Mouse (Mus musculus) gastrocnemius, postnatal 4 days (tissue): ENCODE measurements around the gene Nfkbil1. TPM values are rescaled to one million over a fixed set of nuclear protein-coding genes. Genes with fewer than 3 reads are reported as not detected.
A peak's percentile ranks its signal among the peaks of the same experiment; 100 is the strongest.

Experiments used
- DNase-seq, 2 experiments: peaks; one replicate each; pipeline ENCODE4 v3.0.0; 2021 to 2022; ENCODE audit warnings: low spot score in 2 of 2, mixed read lengths in 2 of 2
- total RNA-seq, 2 experiments: library from RNA; stranded (reverse); gene quantifications; 2 replicates each; pipeline ENCODE4 v1.2.3; 2021

The Nfkbil1 gene
- total RNA-seq, 2 experiments from 2014 or later, result 13.9 to 15.8 TPM

DNA sequence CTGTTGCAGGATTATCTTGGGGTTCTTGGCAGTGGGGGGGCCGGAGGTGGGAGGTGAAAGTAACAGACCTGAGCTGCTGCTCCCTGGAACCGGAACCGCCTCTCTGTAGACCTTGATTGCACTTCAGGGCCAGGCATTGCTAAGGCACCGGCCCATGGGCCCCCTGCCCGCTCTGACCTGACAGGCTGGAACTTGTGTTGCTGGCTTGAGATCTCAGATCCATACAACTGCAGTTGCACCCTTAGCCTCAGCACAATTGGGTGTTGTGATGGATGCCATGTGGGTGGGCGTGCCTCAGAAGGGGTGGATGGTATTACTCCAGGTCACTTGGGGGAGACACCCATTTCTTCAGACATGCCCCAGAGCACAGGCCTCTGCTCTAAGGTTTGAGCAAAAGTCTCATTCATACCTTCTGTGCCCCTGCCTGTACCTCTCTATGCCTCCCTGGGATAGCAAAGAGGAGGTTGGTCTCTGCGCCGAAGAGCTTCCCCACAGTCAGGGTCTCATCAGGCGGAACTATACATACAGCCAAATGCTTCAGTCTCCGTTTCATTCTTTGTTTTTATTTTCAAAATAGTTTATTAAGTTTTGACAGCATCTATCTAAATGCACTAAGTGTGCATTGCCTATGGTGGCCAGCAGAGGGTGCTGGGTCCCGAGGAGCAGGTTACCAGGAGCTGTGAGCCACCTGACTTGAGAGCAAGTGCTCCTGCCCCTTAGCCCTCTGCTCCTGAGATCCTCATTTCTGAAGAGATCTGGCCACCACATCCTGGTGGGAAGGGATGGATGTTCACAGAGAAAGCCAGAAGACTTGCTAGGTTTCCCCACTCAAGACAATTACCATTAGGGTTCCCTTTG lies 18.9 kb upstream of the Nfkbil1 start:
- DNase-seq, result no peak

DNA sequence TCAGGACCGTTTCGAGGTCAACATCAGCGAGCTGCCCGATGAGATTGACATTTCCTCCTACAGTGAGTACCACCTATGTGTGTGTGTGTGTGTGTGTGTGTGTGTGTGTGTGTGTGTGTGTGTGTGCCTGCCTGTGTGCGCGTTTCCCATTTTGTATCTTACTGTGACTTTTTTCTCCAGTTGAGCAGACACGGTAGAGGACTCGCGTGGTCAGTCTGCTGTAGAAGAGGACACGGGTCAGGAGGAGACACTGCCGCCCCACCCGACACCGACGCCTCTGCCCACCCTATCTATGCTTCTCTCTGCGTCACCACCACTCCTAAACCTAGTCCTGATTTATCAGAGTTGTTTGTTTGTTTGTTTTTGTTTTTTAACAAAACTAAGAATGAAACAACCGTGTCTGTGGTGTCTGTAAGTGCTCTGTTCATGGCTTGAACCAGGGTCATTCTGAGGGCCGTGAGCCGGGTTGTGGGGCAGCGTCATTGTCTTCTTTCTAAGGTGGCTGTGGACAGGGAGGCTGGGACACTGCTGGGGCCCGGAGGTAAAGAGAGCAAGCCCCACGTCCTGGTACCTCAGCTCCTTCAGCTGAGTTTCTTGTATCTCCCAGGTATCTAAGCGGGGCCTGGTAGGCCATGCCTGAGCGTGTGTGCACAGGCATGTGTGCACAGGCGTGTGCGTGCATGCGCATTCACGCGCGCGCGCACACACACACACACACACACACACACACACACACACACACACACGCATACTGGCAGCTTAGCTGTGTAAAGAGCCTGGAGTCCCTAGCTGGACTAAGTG lies 17.9 kb upstream of the Nfkbil1 start:
- DNase-seq, result no peak

DNA sequence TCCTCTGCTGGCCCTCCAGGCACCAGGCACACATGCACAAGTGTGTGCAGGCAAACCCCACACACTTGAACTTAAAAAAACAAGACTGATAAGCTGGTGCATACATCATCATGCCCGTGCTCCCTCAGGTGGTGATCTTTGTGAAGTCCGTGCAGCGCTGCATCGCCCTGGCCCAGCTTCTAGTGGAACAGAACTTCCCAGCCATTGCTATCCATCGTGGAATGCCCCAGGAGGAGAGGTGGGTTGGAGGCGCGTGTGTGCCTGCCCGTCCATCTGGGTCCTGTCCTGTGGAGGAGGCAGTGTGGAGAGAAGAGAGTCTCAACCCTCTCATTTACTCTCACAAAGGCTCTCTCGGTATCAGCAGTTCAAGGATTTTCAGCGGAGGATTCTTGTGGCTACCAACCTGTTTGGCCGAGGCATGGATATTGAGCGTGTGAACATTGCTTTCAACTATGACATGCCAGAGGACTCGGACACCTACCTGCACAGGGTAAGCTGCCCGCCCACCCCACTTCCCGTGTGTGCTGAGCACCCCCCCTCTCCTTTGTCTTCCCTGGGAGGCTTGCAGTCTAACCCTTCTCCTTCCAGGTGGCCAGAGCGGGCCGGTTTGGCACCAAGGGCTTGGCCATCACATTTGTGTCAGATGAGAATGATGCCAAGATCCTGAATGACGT lies 17.2 kb upstream of the Nfkbil1 start:
- no peak for DNase-seq

DNA sequence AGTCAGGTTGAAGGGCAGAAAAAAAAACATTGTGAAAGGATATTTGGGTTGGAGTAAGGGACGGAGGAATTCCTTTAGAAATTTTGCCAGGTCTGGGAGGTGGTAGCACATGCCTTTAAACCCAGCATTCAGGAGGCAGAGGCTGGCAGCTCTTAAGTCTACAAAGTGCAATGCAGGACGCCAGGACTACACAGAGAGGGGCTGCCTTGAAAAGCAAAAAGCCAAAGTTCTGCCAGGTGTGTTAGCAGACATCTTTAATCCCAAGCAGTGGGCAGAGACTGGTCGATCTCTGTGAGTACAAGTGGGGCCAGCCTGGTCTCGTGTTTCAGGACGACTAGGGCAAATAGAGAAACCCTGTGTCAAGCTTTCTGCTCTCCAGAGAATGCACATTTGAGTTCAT lies 16.4 kb upstream of the Nfkbil1 start:
- no peak for DNase-seq

DNA sequence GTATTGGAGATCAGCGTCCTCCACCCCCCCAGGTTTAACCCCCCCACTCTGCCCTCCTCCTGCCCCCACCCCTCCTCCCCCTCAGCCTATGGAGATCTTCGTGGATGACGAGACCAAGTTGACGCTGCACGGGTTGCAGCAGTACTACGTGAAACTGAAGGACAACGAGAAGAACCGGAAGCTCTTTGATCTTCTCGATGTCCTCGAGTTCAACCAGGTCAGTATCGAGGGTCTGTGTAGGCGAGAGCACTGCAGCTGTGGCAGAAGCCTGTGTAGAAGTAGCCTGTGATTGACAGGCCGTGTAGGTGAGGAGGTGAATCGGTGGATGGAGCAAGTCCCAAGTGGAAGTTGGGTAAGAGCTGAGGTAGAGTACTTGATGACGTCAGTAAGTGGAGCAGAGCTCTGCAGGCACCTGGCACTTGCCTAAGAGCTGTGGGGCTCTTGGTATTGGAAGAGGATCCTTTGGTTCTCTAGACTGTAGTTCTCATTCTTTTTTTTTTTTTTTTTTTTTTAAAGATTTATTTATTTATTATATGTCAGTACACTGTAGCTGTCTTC lies 15.6 kb upstream of the Nfkbil1 start:
- no peak for DNase-seq

DNA sequence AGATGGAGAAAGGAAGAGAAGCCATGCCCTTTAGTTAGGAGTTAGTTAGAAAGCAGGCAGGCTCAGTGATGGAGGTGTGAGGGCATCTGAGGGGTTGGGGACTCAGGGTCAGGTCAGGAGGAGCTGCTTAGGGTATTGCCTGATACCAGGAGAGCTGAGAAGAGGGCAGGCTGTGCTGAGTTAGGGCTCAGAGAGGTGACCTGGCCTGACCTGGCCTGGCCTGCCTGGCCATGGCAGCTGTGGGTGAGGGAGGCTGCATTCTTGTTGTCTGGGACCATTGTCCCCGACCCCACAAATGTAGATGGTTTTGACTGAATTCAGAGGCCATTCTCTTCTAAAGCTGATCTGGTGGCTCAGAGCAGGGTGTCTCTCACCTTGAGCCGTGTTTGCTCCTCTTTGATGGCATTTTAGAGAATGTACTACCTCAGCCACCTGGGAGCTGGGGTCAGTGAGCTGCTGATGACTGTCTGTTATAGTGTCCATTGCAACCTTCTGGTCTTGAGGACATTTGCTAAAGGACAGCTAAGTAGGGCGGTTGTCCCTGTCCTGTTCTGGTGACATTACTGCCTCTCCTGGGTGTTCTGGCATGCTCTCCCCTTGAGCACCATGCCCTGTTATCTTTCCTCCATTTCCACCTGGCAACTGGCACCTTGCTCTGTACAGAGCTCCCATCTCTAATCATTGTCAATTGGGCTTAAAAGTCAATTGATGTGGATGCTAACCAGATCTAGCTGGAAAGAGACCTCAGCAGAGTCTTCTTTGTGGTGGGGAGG lies 14.9 kb upstream of the Nfkbil1 start:
- no peak for DNase-seq

DNA sequence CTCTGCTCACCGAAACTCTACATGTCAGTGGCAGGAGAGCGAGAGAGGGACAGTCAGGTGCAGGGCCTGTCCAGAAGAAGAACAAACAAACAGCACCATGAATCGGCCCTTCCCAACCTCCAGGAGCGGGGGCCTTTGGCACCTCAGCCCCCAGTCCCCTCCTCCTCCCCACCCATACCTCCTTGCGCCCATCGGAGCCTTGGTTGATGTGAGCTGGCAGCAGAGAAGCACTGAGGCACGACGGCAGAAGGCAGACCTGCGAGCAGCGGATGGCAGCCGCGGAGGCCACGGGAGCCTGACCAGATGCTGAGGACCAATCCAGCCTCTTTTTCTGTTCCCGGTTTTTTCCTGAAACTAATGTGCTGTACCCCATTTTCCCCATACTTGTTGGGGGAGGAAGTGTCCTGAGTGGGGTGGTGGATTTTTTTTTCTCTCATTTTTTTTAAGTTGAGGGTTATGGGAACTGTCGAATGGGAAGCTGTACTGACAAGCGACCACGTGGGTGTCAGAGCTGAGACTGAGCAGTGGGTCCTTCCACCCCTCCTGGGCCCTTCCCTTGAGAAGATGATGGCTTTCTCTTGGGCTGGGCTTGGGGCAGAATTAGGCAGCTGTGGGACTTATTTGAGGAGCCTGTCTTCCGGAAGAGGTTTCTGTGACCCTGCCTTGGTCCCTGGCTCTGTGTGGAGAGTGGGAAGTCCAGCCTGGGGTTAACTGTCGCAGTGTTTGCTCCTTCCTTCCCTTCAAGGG lies 14.0 kb upstream of the Nfkbil1 start:
- no peak for DNase-seq

DNA sequence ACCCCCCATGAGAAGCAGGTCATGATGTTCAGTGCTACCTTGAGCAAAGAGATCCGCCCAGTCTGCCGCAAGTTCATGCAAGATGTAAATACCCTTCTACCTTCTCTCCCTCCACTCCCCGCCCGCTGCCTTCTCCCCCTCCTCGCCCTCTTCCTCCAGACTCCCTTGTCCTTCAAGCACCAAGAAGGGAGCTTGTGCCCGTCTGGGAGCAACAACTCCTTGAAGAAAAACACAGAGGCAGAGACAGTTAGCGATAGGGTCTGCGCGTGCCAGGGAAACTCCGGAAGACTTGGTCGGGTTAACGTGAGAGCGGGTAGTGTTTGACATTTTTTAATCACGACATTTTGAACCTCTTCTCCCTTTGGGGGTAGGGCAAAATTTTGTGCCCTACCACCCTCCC lies 13.4 kb upstream of the Nfkbil1 start:
- no peak for DNase-seq

DNA sequence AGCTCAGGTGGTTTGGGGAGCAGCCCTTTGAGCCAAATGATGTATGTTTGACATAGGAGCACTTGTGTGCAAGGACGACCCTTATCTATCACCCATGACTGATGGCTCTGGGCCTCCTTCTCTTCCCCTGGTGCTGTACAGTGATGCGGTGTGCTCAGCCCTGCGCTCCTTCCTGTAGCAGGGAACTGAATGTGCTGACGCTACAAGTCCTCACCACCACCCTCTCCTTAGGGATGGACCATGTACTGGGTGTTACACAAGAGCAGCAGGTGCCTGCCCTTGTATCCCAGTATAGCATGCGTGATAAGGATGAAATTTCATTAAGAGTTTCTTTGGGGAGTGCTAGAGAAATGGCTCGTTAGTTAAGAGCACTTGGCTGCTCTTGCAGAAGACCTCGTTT lies 11.6 kb upstream of the Nfkbil1 start:
- DNase-seq, result no peak

DNA sequence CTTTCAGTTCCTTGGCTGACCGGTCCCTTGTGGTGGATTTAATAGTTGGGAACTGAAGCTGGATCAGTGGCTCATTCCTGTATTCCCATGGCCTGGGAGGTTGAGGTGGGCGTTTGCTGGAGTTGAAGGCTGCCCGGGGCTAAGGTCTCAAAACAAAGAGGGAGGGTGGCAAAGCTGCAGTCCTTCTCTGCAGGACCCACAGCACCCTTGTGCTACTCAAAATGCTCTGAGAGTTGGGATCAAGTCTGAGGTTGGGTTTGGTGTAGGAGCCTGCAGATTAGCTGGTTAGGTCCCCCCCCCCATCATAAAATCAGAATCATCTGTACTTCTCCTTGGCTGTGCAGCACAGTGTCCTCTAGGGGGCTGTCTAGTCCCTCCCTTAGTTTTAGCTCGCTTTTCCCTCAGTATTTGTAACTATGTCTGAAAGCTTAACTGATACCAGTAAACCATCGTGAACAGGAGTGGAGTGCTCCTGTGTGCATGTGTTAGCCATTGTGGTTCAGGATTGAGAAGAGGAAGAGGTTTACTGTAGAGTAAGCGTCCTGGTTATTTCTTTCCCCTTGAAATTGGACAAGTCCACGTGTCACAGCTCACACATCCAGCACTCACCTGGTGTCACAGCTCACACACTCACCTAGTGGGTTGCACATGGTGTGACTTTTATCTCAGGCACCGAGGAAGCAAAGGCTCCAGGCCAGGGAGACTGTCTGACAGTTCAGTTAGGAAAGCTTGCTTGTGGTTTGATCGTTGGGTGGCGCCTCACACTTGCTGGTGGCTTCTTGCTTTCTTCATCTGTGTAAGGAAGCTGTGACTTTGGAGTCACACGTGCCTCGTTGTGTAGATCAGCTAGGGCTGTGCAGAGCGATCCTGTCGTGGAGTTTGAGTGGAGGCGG lies 10.4 kb upstream of the Nfkbil1 start:
- peak in 1 of 2 experiments; percentile 10 for DNase-seq

DNA sequence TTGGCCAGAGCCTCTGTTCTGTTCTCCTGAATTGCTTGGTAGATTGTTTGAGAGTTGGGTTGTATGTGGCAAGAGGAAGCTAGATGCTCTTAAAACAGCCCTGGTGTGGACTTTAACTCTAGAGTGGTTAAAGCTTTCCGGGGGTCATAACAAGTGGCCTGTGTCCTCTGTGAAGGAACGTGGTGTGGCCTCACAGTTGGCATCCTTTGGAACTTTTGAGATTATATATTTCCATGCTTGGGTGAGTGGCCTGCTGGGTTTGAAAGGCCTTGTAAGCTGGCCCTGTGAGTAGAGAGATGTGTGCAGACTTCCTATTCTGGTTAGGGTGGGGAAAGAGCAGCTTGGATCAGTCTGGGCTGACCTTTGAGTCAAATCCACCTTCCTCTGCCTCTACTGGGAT lies 9.4 kb upstream of the Nfkbil1 start:
- no peak for DNase-seq

DNA sequence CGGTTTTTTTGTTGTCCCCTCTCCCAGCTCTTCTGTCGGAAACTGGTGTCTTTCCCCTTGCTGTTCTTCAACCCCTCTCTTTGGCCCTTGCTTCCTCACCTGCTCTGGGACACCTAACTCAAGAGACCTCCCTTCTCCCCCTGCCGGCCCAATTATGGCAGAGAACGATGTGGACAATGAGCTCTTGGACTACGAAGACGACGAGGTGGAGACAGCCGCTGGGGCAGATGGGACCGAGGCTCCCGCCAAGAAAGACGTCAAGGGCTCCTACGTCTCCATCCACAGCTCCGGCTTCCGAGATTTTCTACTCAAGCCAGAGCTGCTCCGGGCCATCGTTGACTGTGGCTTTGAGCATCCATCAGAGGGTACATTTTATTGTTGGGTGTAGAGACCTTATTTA lies 7.5 kb upstream of the Nfkbil1 start:
- peak in 1 of 2 experiments; percentile 69 for DNase-seq

DNA sequence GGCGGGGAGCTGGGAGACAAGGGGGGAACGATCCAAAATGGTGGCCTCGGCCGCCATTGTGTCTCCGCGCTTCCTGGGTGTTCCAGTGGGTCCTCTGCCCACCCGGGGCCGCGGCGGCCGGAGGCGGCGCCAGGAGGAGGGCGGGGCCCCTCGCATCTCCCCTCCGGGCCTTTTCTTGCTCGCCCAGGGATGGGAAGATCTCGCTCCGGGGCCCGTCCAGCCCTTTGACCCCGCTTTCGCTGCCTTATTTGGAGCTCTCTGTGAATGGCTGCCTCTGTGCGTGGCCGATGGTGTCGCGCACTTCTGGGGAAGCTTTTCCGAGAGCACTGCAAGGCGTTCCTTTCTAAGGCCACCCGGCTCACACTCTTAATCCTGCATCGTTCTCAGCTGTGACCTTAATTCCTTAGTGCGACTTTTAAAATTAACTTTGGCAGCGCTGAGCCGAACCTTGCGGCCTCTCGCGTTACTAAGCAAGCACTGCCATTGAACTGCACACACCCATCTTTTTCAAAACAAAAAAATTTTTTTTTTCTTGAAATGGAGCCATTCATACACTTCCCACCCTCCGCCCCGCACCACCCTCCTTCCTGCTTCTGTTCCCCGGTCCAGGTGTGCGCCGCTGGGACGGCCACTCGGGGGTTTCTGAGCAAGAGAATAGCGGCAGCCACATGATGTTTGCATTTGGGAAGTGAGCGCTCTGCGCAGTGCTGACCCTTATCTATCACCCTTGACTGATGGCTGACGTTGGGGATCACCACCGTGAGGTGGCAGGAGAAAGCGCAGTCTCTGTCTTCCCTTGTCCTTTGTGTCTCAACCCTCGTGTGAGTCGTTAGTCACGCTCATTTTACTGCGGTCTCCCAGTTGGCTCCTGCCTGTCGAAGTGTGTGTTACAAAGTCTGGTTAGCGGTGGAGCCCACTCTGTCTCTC lies 6.7 kb upstream of the Nfkbil1 start:
- peak; percentile 65 to 78 for DNase-seq

DNA sequence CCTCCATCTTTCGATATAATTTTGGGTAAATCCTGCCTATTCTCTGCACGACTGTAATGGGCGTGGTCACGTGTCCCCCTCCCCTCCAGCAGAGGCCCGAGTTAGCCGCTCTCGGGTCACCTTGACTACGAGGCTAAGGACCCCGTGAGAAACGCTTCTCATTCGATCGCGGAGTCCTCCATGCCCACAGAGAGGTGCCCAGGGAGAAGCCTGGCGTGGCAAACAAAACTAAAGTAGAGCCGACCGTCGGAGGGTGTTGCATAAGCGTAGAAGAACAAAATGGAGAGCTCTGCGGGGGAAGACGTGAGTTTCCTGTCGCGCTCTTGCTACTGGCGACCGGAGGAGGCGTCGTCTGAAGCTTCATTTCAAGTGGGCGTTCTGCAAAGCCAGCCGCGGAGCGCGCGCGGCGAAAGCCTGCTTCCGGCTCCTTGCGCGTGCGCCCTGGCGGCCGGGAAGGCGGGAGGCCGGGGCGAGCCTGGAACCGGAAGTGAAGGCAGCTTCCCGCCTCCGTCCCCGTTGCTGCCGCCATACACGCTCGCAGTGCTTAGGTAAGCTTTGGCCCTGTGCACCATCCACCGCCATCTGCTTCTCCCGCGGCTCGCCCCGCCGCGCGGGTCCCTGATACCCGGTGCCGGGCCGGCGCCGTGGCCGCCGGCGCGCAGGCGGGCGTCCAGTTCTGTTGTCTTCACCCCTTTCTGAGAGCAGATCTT lies 5.9 kb upstream of the Nfkbil1 start, which contains the start of gene Ddx39b:
Ddx39b (plus strand) TSS at position 442 of the 710 bp plus-strand sequence.
- DNase-seq, result peak; percentile 94 to 96

DNA sequence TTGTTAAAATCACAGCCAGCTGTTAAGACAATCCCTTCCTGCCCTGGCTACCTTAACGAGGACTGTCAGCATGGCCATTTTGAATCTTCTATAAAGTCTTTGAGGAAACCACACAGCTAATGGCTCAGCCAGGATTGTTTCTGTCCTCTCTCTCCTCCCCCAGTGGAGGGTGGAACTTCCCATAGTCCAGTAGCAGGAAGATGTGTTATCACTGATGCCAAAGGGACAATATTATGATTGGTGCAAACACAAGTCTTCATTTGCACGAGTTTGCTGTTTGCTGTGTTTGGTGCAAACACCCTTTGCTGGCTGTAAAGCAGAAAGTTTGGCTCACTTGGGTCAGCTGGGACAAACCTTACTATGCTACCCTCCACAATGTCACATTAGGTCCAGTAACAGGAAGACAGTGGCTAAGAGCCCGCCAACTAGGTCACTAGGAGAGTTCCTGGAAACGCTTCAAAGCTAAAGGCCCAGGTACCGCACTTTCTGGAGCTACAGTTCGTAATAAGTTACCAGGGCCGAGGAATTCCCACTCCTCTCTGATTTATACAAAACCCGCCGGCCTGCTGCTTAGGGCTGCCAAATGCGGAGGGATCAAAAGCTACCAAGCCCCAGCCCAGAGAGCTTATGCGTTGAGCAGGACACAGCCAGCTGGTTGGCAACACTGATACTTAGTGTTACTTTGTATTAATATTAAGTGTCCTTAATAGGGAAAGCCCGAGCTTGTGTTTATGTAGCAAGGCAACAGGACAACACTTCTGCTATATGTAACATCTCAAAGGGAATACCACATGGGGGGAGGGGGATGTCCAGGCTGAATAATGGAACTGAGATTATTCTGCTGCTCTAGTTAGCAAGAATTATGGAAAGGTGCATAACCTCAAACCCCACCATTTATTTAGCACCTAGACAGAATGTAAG lies 5.1 kb upstream of the Nfkbil1 start:
- no peak for DNase-seq

DNA sequence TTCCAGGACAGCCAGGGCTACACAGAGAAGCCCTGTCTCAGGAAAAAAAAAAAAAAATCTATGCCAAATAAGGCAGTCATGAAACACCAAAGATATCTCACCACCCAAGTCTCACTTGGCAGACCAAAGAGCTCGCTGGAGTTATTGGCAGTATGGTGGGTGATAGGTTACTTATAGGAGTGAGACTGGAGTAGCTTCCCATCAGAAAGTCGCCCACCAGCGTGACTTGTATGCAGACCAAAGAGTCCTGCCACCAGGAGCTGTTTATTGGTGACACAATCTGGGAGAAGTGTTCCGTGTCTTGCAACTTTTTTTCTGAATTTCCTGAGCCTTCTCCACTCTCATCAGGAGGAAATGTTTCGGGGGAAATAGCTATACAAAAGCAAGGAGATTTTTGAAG lies 4.1 kb upstream of the Nfkbil1 start:
- DNase-seq, result no peak
